Mouse (Mus musculus): Measurements from ENCODE around the gene Hras. TPM values are rescaled to one million over a fixed set of nuclear protein-coding genes. Genes with fewer than 3 reads are reported as not detected.
A peak's percentile ranks its signal among the peaks of the same experiment; 100 is the strongest.

The Hras gene
- total and polyA plus RNA-seq, 2 experiments from 2014 or later = 113 to 209 TPM

- 100% methylated on average over 1 of the region's 1 CpGs for WGBS
- no peak for DNase-seq (ENCODE audit: low spot score)
- H3K4me3 ChIP-seq (ENCODE audit: low read depth, low read length) = no peak overlapping the region
- no peak overlapping the region for H3K9ac ChIP-seq (replicated peaks; ENCODE audit: low read length, poor library complexity, severe bottlenecking)
- H3K27ac ChIP-seq (ENCODE audit: low read depth, low read length) = no peak overlapping the region
- 0 out of 2 replicates have a peak, but pooled peaks cover 4% of the 10 kb centered on the region for H3K36me3 ChIP-seq (ENCODE audit: insufficient read depth, low read length)
- H3K27me3 ChIP-seq (ENCODE audit: insufficient read depth, low read length) = no peaks in the 10 kb centered on the region
- H3K4me2 ChIP-seq (ENCODE audit: low read depth, low read length, poor library complexity, severe bottlenecking) = no peak overlapping the region
- peaks cover 18% of the 10 kb centered on the region for H3K4me1 ChIP-seq (ENCODE audit: insufficient read depth, low read length)
- no peak for ATAC-seq (ENCODE audit: low FRiP score)
- H3K9me3 ChIP-seq (ENCODE audit: low read length) = no peaks in the 10 kb centered on the region
- no peak for TF ChIP-seq CTCF (IDR thresholded peaks at IDR 0.05)
These were observed 25.8 kb upstream of the Hras start for GRCm38 (mm10) chr7:141219558-141220099.

DNA sequence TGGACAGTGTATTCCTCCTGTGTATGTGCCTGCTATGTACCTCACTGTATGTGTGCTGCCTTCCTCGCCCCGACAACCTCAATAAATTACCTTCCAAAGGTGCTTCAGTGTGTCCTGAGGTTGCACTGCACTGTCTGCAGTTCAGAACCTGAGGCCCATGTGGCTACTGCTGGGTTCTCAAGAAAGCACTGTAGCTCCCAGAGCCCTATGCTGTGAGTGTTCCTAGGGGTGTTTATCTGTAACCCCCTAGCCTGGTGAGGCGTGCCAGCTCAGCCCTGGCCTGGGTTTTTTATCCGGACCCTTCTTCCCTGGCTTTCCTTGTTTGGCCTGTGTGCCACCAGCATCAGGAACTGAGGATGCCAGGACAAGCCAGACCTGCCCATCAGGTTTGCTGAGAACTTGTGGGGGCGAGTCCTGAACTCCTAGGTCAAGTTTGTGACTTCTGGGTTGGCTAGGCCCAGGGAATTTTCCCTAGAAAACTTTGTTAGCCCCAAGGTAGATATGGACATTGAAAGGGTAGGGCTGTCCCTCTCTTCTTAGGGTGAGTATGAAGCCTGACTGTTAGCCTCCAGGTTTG lies 24.8 kb upstream of the Hras start:
- DNase-seq (ENCODE audit: low spot score) (no peak), ATAC-seq (ENCODE audit: low FRiP score) (no peak)
- WGBS = 91% methylated on average over 5 of the region's 5 CpGs
- Histone ChIP-seq H3K4me2 (ENCODE audit: low read depth, low read length, poor library complexity, severe bottlenecking) (no peak overlapping the region), H3K9me3 (ENCODE audit: low read length) (no peaks in the 10 kb centered on the region), H3K27me3 (ENCODE audit: insufficient read depth, low read length) (no peaks in the 10 kb centered on the region), H3K36me3 (ENCODE audit: insufficient read depth, low read length) (0 out of 2 replicates have a peak, but pooled peaks cover 4% of the 10 kb centered on the region), H3K4me1 (ENCODE audit: insufficient read depth, low read length) (peaks cover 18% of the 10 kb centered on the region), H3K4me3 (ENCODE audit: low read depth, low read length) (no peak overlapping the region), H3K9ac (replicated peaks; ENCODE audit: low read length, poor library complexity, severe bottlenecking) (no peak overlapping the region), H3K27ac (ENCODE audit: low read depth, low read length) (no peak overlapping the region)
- TF ChIP-seq CTCF (IDR thresholded peaks at IDR 0.05) = no peak

DNA sequence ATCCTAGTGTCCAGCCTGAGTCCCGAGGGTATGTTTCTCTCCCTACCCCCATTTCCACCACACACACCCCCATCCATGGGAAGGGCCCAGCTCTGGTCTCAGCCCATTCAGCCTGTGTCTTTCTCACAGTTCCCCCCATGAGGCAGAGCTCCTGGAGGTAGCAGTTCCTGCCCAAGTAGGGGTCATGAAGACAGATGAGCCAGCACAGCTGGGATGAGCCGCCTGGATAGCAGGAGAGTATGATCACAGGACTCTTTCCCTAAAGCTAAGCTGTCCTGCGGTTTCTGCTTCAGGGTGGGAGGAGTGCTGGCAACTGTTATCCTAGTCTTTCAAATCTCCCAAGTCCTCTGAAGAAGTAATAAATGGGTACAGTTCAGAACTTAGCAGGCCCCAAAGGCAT lies 24.3 kb upstream of the Hras start:
- H3K9me3 ChIP-seq (ENCODE audit: low read length) = no peaks in the 10 kb centered on the region
- H3K27ac ChIP-seq (ENCODE audit: low read depth, low read length) = no peak overlapping the region
- peaks cover 18% of the 10 kb centered on the region for H3K4me1 ChIP-seq (ENCODE audit: insufficient read depth, low read length)
- DNase-seq (ENCODE audit: low spot score) (no peak), ATAC-seq (ENCODE audit: low FRiP score) (no peak)
- 84% methylated on average over 3 of the region's 3 CpGs for WGBS
- no peak for TF ChIP-seq CTCF (IDR thresholded peaks at IDR 0.05)
- H3K27me3 ChIP-seq (ENCODE audit: insufficient read depth, low read length) = no peaks in the 10 kb centered on the region
- no peak overlapping the region for H3K4me3 ChIP-seq (ENCODE audit: low read depth, low read length)
- no peak overlapping the region for H3K4me2 ChIP-seq (ENCODE audit: low read depth, low read length, poor library complexity, severe bottlenecking)
- H3K9ac ChIP-seq (replicated peaks; ENCODE audit: low read length, poor library complexity, severe bottlenecking) = no peak overlapping the region
- 0 out of 2 replicates have a peak, but pooled peaks cover 4% of the 10 kb centered on the region for H3K36me3 ChIP-seq (ENCODE audit: insufficient read depth, low read length)

DNA sequence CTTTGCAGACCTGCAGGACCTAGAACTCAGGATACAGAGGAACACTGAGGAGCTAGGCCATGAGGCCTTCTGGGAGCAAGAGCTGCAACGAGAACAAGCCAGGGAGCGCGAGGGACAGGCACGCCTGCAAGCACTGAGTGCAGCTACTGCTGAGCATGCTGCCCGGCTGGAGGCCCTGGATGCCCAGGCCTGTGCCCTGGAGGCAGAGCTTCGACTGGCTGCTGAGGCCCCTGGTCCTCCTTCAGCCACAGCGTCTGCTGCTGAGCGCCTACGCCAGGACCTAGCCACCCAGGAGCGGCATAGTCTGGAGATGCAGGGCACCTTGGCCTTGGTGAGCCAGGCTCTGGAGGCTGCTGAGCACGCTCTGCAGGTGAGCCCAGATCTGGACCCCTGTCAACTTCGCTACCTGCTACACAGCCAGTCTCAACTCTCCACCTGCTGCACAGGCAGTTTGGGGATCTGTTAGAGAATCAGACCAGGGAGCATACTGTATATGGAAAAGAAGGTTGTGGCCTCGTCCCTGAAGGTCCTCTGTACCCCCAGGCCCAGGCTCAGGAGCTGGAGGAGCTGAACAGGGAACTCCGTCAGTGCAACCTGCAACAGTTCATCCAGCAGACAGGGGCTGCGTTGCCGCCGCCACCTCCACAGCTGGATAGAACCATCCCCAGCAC lies 23.7 kb upstream of the Hras start:
- DNase-seq (ENCODE audit: low spot score) = no peak
- H3K4me2 ChIP-seq (ENCODE audit: low read depth, low read length, poor library complexity, severe bottlenecking) = no peak overlapping the region
- 0 out of 2 replicates have a peak, but pooled peaks cover 4% of the 10 kb centered on the region for H3K36me3 ChIP-seq (ENCODE audit: insufficient read depth, low read length)
- peaks cover 15% of the 10 kb centered on the region for H3K4me1 ChIP-seq (ENCODE audit: insufficient read depth, low read length)
- H3K9ac ChIP-seq (replicated peaks; ENCODE audit: low read length, poor library complexity, severe bottlenecking) = no peak overlapping the region
- 91% methylated on average over 17 of the region's 17 CpGs for WGBS
- H3K27ac ChIP-seq (ENCODE audit: low read depth, low read length) = no peak overlapping the region
- no peak for ATAC-seq (ENCODE audit: low FRiP score)
- TF ChIP-seq CTCF (IDR thresholded peaks at IDR 0.05) = no peak
- no peak overlapping the region for H3K4me3 ChIP-seq (ENCODE audit: low read depth, low read length)
- H3K9me3 ChIP-seq (ENCODE audit: low read length) = no peaks in the 10 kb centered on the region
- no peaks in the 10 kb centered on the region for H3K27me3 ChIP-seq (ENCODE audit: insufficient read depth, low read length)

DNA sequence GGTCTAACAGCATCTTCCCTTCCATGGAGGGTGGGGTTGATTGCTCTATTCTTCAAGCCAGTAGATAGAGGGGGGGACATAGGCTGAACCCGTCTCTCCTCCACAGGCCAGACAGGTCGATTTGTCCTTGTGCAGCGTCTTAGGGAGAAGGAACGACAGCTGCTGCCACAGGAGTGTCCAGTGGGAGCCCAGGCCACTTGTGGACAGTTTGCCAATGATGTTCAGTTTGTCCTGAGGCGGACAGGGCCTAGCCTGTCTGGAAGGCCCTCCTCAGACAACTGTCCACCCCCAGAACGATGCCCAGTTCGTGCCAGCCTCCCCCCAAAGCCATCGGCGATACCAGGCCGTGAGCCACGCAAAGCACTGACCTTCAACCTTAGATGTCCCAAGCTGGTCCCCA lies 23.1 kb upstream of the Hras start:
- ATAC-seq (ENCODE audit: low FRiP score) (no peak), DNase-seq (ENCODE audit: low spot score) (no peak)
- Histone ChIP-seq H3K4me3 (ENCODE audit: low read depth, low read length) (no peak overlapping the region), H3K27ac (ENCODE audit: low read depth, low read length) (no peak overlapping the region), H3K36me3 (ENCODE audit: insufficient read depth, low read length) (0 out of 2 replicates have a peak, but pooled peaks cover 4% of the 10 kb centered on the region), H3K27me3 (ENCODE audit: insufficient read depth, low read length) (no peaks in the 10 kb centered on the region), H3K4me1 (ENCODE audit: insufficient read depth, low read length) (peaks cover 9% of the 10 kb centered on the region; the same call in 1 of the 2 replicates), H3K4me2 (ENCODE audit: low read depth, low read length, poor library complexity, severe bottlenecking) (peak overlapping the region; percentile 97; the same call in 1 of the 2 replicates), H3K9ac (replicated peaks; ENCODE audit: low read length, poor library complexity, severe bottlenecking) (no peak overlapping the region), H3K9me3 (ENCODE audit: low read length) (no peaks in the 10 kb centered on the region)
- WGBS = 90% methylated on average over 11 of the region's 11 CpGs
- no peak for TF ChIP-seq CTCF (IDR thresholded peaks at IDR 0.05)

Data from midbrain, postnatal 0 days (tissue).